Mouse (Mus musculus): ENCODE measurements around the gene Dcps.
"Not testable (repeated sequence)": the region's sequence is repeated elsewhere in the genome, so short reads cannot be mapped to it uniquely, and the experiment has no call there.

The Dcps gene

GRCm38 (mm10) chr9:35176124-35176659 lies 331 bp upstream of the Dcps start:
- no peak for DNase-seq

GRCm38 (mm10) chr9:35173331-35173730 lies 2.5 kb downstream of the Dcps start:
- no peak for DNase-seq

GRCm38 (mm10) chr9:35170071-35170470 lies 5.8 kb downstream of the Dcps start:
- no peak for DNase-seq

- DNase-seq: no peak
Measured at GRCm38 (mm10) chr9:35166798-35167635, 8.8 kb downstream of the Dcps start.

- DNase-seq: peak; percentile 53
Measured at GRCm38 (mm10) chr9:35166144-35166797, 9.6 kb downstream of the Dcps start.

GRCm38 (mm10) chr9:35164142-35164874 lies 11.6 kb downstream of the Dcps start:
- DNase-seq: no peak

GRCm38 (mm10) chr9:35163011-35163690 lies 12.7 kb downstream of the Dcps start:
- peak; percentile 87 for DNase-seq

- no peak for DNase-seq
Measured at GRCm38 (mm10) chr9:35161721-35162120, 14.1 kb downstream of the Dcps start.

- no peak for DNase-seq
Measured at GRCm38 (mm10) chr9:35160662-35161061, 15.2 kb downstream of the Dcps start.

- no peak for DNase-seq
Measured at GRCm38 (mm10) chr9:35158477-35158876, 17.4 kb downstream of the Dcps start.

- DNase-seq: no peak
Measured at GRCm38 (mm10) chr9:35156862-35157261, 19.0 kb downstream of the Dcps start.

- DNase-seq: no peak
Measured at GRCm38 (mm10) chr9:35156002-35156710, 19.7 kb downstream of the Dcps start.

GRCm38 (mm10) chr9:35152923-35153322 lies 22.9 kb downstream of the Dcps start:
- DNase-seq: no peak

- not testable (repeated sequence) for DNase-seq
Measured at GRCm38 (mm10) chr9:35148822-35149221, 27.0 kb downstream of the Dcps start.

GRCm38 (mm10) chr9:35147261-35147660 lies 28.6 kb downstream of the Dcps start:
- DNase-seq: not testable (repeated sequence)

- no peak for DNase-seq
Measured at GRCm38 (mm10) chr9:35145829-35146228, 30.0 kb downstream of the Dcps start.

- DNase-seq: no peak
Measured at GRCm38 (mm10) chr9:35145118-35145517, 30.7 kb downstream of the Dcps start.

GRCm38 (mm10) chr9:35142221-35142620 lies 33.6 kb downstream of the Dcps start:
- no peak for DNase-seq

- DNase-seq: no peak
Measured at GRCm38 (mm10) chr9:35139231-35139744, 36.6 kb downstream of the Dcps start.

- no peak for DNase-seq
Measured at GRCm38 (mm10) chr9:35138029-35138428, 37.8 kb downstream of the Dcps start.

GRCm38 (mm10) chr9:35135575-35135974 lies 40.3 kb downstream of the Dcps start:
- peak; percentile 47 for DNase-seq
